Mouse (Mus musculus): Measurements from ENCODE around the gene Klf12. TPM values are rescaled to one million over a fixed set of nuclear protein-coding genes. Genes with fewer than 3 reads are reported as not detected.
"Not testable (repeated sequence)": the region's sequence is repeated elsewhere in the genome, so short reads cannot be mapped to it uniquely, and the experiment has no call there.

Gene Klf12
- total and polyA plus RNA-seq, 2 experiments from 2014 or later = 21.1 to 43.2 TPM

DNA sequence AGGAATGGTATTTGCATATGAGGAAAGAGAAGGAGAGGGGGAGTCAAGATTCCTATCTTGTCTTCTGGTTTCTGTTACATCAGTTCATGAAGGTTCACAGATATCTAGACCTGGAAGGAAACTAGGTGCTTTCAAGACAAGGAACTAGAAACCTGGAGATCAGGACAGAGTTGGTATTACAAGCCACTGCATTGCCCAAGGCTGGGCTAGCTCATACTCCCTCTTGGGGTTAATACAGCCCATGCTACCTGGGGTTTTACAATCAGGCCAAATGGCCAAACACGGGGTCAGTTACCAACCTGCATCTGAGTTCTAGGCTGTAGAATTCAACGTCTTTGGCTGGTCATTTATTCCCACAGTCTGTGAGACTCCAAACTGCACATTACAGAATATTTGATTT, 398.9 kb downstream of the Klf12 start:
- Histone ChIP-seq H3K27me3 (ENCODE audit: insufficient read depth, low read length) (no peaks in the 10 kb centered on the region), H3K9me3 (ENCODE audit: low read length) (no peaks in the 10 kb centered on the region), H3K4me1 (ENCODE audit: insufficient read depth, low read length) (no peaks in the 10 kb centered on the region), H3K4me2 (ENCODE audit: low read depth, low read length) (no peak overlapping the region), H3K36me3 (ENCODE audit: insufficient read depth, low read length) (no peaks in the 10 kb centered on the region), H3K27ac (no peak overlapping the region), H3K9ac (replicated peaks; ENCODE audit: low read length) (no peak overlapping the region), H3K4me3 (ENCODE audit: low read length) (no peak overlapping the region)
- WGBS = 77% methylated on average over 2 of the region's 2 CpGs
- TF ChIP-seq CTCF (IDR thresholded peaks at IDR 0.05; ENCODE audit: low read depth) = no peak
- DNase-seq (ENCODE audit: low spot score) (no peak), ATAC-seq (no peak)

DNA sequence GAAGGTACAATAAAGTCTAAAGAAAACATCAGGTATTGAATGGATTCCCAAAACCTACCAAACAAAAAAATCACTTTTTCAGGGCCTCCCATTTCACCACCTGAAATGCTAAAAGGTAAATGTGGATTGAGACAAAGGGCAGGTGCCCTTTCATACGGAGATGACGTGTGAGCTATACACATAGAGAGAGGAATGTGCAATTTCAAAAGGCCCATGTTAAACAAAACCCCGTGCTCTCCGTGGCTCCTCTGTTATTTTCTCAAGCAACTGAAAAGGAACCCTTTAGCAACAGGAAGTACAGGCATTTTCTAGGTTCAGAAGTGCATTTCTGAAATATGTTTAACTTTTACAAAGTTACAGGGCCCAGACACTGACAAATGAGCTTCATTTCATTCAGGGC, 399.4 kb downstream of the Klf12 start:
- 56% methylated on average over 4 of the region's 4 CpGs for WGBS

DNA sequence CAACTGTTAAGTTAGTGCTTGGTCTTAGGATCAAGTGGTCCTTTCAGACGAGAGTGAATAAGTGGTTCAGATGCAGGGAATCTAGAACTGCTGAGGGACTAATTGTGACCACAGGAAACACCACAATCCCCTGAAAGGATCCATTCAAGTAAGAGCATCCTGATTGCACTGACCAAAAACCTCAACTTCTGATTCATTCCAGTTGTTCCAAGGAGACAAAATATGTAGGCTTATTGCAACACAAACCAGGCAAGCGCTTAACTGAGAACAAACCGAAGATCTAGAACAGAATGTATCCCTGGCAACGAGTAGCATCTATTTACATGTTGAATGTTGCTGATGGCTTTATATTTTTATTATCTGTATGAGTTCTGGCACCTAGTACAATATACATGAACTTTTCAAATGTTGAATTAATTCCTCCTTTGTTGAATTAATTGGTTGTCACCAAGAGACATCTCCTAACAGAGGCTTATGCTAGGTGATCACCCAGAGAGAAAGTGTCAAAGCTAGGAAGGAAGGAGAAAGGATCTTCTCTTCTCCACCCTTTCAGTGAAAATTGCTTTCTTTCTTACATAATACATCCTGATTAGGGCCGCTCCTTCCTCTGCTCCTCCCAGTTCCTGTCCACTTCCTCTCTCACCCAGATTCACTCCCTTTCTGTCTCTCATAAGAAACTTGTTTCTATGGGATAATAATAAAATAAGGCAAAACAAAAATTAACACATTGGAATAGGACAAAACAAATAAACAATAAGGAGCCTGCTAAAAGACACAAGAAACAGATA, 407.5 kb downstream of the Klf12 start:
- Histone ChIP-seq H3K4me2 (ENCODE audit: low read depth, low read length) (no peak overlapping the region), H3K4me1 (ENCODE audit: insufficient read depth, low read length) (no peaks in the 10 kb centered on the region), H3K36me3 (ENCODE audit: insufficient read depth, low read length) (peaks cover 13% of the 10 kb centered on the region; the same call in 1 of the 2 replicates), H3K4me3 (ENCODE audit: low read length) (no peak overlapping the region), H3K9me3 (ENCODE audit: low read length) (no peaks in the 10 kb centered on the region), H3K27me3 (ENCODE audit: insufficient read depth, low read length) (no peaks in the 10 kb centered on the region), H3K27ac (no peak overlapping the region), H3K9ac (replicated peaks; ENCODE audit: low read length) (no peak overlapping the region)
- no peak for TF ChIP-seq CTCF (IDR thresholded peaks at IDR 0.05; ENCODE audit: low read depth)
- no peak for ATAC-seq
- DNase-seq (ENCODE audit: low spot score) = no peak
- 85% methylated on average over 5 of the region's 5 CpGs for whole genome bisulfite sequencing

More for the DNA sequence above, 399.4 kb downstream of the Klf12 start:
- no peak overlapping the region for H3K9ac ChIP-seq (replicated peaks; ENCODE audit: low read length)
- no peak overlapping the region for H3K4me2 ChIP-seq (ENCODE audit: low read depth, low read length)
- H3K4me1 ChIP-seq (ENCODE audit: insufficient read depth, low read length) = no peaks in the 10 kb centered on the region
- no peaks in the 10 kb centered on the region for H3K27me3 ChIP-seq (ENCODE audit: insufficient read depth, low read length)
- H3K9me3 ChIP-seq (ENCODE audit: low read length) = no peaks in the 10 kb centered on the region
- DNase-seq (ENCODE audit: low spot score) (no peak), ATAC-seq (no peak)
- no peak overlapping the region for H3K4me3 ChIP-seq (ENCODE audit: low read length)
- no peak overlapping the region for H3K27ac ChIP-seq
- H3K36me3 ChIP-seq (ENCODE audit: insufficient read depth, low read length) = no peaks in the 10 kb centered on the region
- no peak for TF ChIP-seq CTCF (IDR thresholded peaks at IDR 0.05; ENCODE audit: low read depth)

DNA sequence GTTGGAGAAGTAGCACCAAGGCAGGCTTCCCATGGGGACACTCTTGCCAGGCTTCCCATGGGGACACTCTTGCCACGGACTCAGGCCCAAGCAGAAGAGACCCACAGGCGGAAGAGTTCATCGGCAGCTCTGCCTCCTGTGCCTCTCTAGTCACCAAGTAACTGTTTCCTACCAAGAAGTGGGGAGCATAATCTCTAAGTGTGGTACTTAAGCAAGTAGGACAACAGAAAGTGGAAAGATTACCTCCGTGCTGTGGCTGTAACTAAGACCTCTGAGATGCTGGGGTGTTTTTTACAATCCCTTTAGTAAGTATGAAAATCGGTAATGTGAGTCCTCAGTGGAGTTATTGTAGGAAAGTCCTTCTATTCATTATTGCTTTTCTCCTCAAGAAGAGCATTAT, 410.8 kb downstream of the Klf12 start:
- Histone ChIP-seq H3K27me3 (ENCODE audit: insufficient read depth, low read length) (no peaks in the 10 kb centered on the region), H3K36me3 (ENCODE audit: insufficient read depth, low read length) (peaks cover 13% of the 10 kb centered on the region; the same call in 1 of the 2 replicates), H3K27ac (no peak overlapping the region), H3K9me3 (ENCODE audit: low read length) (no peaks in the 10 kb centered on the region), H3K4me2 (ENCODE audit: low read depth, low read length) (no peak overlapping the region), H3K4me1 (ENCODE audit: insufficient read depth, low read length) (no peaks in the 10 kb centered on the region), H3K4me3 (ENCODE audit: low read length) (no peak overlapping the region), H3K9ac (replicated peaks; ENCODE audit: low read length) (no peak overlapping the region)
- no peak for DNase-seq (ENCODE audit: low spot score)
- TF ChIP-seq CTCF (IDR thresholded peaks at IDR 0.05; ENCODE audit: low read depth) = no peak
- 91% methylated on average over 5 of the region's 5 CpGs for WGBS
- no peak for ATAC-seq

DNA sequence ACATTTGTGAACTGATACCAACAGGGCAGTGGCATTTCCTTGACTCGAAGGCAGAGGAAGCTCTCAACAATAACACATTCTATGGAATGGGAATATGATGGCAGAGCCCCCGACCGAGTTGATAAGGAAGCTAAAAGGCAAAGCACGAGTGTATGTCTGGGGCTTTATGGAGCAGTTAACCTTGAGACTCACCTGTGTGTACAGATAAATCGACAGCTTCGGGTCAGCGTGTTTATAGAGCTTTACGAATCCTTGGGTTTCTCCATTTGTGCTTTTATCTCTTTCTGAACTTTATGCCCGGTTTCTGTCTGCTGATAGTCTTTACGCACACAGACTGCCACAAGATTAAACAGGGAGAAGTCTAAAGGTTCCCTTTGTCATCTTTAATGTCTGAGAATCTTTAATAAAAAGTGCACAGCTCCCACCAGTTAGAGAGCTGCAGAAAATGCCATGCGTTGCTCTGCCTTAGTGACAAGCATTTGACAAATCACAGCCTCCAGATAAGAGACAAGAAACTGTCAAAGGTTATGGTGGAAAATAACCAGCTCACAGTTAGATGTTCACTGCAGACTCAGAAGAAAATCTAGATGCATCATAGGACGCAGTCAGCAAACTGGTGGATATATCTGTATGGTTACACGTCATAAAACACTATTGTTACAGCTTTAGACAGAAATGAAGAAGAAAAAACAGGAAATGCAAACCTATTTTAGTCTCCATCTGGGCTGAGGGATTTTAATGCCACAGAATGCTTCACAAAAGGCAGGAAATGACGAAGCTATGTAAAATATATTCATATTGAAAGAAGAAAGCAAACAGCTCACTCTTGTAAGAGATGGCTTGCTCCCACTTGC, 428.1 kb downstream of the Klf12 start:
- Histone ChIP-seq H3K9ac (replicated peaks; ENCODE audit: low read length) (no peak overlapping the region), H3K4me1 (ENCODE audit: insufficient read depth, low read length) (no peaks in the 10 kb centered on the region), H3K27ac (no peak overlapping the region), H3K27me3 (ENCODE audit: insufficient read depth, low read length) (no peaks in the 10 kb centered on the region), H3K4me3 (ENCODE audit: low read length) (no peak overlapping the region), H3K4me2 (ENCODE audit: low read depth, low read length) (no peak overlapping the region), H3K36me3 (ENCODE audit: insufficient read depth, low read length) (no peaks in the 10 kb centered on the region), H3K9me3 (ENCODE audit: low read length) (no peaks in the 10 kb centered on the region)
- DNase-seq (ENCODE audit: low spot score) (no peak), ATAC-seq (no peak)
- TF ChIP-seq CTCF (IDR thresholded peaks at IDR 0.05; ENCODE audit: low read depth) = no peak
- WGBS = 84% methylated on average over 14 of the region's 14 CpGs

DNA sequence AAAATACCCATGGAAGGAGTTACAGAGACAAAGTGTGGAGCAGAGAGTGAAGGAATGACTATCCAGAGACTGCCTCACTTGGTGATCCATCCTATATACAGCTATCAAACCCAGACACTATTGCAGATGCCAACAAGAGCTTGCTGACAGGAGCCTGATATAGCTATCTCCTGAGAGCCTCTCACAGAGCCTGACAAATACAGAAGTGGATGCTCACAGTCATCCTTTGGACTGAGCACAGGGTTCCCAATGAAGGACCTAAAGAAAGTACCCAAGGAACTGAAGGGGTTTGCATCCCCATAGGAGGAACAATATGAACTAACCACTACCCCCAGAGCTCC, 430.0 kb downstream of the Klf12 start:
- not testable (repeated sequence) for DNase-seq (ENCODE audit: low spot score); H3K9me3 ChIP-seq (ENCODE audit: low read length); H3K36me3 ChIP-seq (ENCODE audit: insufficient read depth, low read length); H3K4me1 ChIP-seq (ENCODE audit: insufficient read depth, low read length); ATAC-seq; H3K27me3 ChIP-seq (ENCODE audit: insufficient read depth, low read length); H3K9ac ChIP-seq (replicated peaks; ENCODE audit: low read length); H3K27ac ChIP-seq; H3K4me2 ChIP-seq (ENCODE audit: low read depth, low read length); H3K4me3 ChIP-seq (ENCODE audit: low read length)

DNA sequence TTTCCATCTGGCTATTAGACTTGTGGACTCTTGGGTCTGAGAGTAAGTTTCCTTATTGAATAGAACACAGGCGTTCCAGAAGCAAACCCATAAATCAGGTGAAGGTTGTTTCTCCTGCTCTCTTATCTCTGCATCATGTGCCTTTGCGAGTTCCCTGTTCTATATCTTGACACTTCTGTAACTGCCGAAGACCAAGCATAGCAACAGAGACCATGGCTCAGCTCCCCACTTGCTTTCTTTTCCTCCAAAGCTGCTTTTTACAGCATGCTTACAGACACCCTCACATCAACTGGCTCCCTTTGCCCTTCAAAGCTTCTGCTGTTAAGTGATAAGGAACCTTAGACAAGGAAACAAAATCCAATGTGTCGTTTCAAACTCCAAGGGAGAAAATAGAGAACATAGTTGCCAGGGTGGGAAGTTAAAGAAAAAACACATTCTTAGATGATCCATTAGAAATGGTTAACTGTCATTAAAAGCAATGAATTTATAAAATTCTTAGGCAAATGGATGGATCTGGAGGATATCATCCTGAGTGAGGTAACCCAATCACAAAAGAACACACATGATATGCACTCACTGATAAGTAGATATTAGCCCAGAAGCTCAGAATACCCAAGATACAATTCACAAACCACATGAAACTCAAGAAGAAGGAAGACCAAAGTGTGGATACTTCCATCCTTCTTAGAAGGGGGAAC, 430.6 kb downstream of the Klf12 start:
- H3K9me3 ChIP-seq (ENCODE audit: low read length); H3K4me3 ChIP-seq (ENCODE audit: low read length); H3K36me3 ChIP-seq (ENCODE audit: insufficient read depth, low read length); ATAC-seq; H3K27me3 ChIP-seq (ENCODE audit: insufficient read depth, low read length); DNase-seq (ENCODE audit: low spot score); H3K4me1 ChIP-seq (ENCODE audit: insufficient read depth, low read length); H3K4me2 ChIP-seq (ENCODE audit: low read depth, low read length); H3K27ac ChIP-seq; H3K9ac ChIP-seq (replicated peaks; ENCODE audit: low read length): not testable (repeated sequence)
- WGBS = 90% methylated on average over 4 of the region's 4 CpGs

Measured in hindbrain, postnatal 0 days (tissue).